Mouse (Mus musculus) ES-E14 (cell line): ENCODE measurements around the gene Olfr1040.

Experiments
- HCFC1 ChIP-seq: IDR thresholded peaks from 2 replicates; pipeline ENCODE4 v1.6.1; 2012; ENCODE audit warnings: low read length, inconsistent platforms, borderline replicate concordance; ENCODE audit not compliant: insufficient read depth
- MAFK ChIP-seq: IDR thresholded peaks from 2 replicates; pipeline ENCODE4 v1.6.1; 2014; ENCODE audit warnings: mild to moderate bottlenecking, low read depth, low read length, inconsistent platforms; ENCODE audit not compliant: insufficient read depth
- ZC3H11A ChIP-seq: IDR thresholded peaks from 2 replicates; pipeline ENCODE4 v1.6.1; 2012; ENCODE audit warnings: low read depth, mild to moderate bottlenecking, inconsistent platforms, low read length, borderline replicate concordance
- ZNF384 ChIP-seq: IDR thresholded peaks from 2 replicates; pipeline ENCODE4 v1.6.1; 2012; ENCODE audit warnings: low read depth, low read length, inconsistent platforms

DNA sequence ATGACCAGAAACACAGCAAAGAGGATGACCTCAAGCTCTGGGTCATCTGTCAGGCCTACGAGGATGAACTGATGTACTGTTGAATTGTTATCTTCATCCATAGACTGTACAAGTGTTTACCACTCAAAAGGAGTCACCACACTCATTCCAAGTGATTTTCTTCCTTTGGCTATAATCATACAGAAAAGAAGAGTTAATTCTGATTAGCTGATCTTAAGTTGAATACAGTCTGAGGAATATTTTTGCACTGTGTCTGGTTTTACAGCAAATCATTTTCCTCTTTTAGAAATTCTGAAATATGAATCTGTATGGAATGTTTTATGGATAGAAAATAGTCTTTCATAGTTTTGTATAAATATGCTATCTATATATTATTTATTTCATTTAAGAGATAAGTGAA is at the start of gene Olfr1040:
- TF ChIP-seq ZC3H11A, result no peak
- TF ChIP-seq HCFC1, result no peak
- TF ChIP-seq MAFK, result no peak
- no peak for TF ChIP-seq ZNF384
